Mouse (Mus musculus) hindbrain, embryonic 13.5 days (tissue): ENCODE measurements around the gene Cxcl1. TPM values are rescaled to one million over a fixed set of nuclear protein-coding genes. Genes with fewer than 3 reads are reported as not detected.

Experiments
- ATAC-seq: fragments of 200-750 bp; cut with Nextera tagmentation; 2 replicates; pipeline ENCODE4 v1.8.0; 2017; ENCODE audit warnings: moderate TSS enrichment; ENCODE audit not compliant: low FRiP score
- H3K27ac ChIP-seq: fragments of 300-500 bp; sonication (generic); 2 replicates; pipeline ENCODE4 v1.5.1; 2015; ENCODE audit warnings: inconsistent platforms, mild to moderate bottlenecking, moderate library complexity
- H3K27me3 ChIP-seq: fragments of 300-500 bp; sonication (generic); 2 replicates; pipeline ENCODE4 v1.6.1; 2015; ENCODE audit warnings: mild to moderate bottlenecking, inconsistent platforms
- H3K36me3 ChIP-seq: fragments of 300-500 bp; sonication (generic); 2 replicates; pipeline ENCODE4 v1.6.1; 2015; ENCODE audit warnings: mild to moderate bottlenecking, inconsistent platforms
- H3K4me1 ChIP-seq: fragments of 300-500 bp; sonication (generic); replicated peaks from 2 replicates; pipeline ENCODE4 v1.6.1; 2015; ENCODE audit warnings: inconsistent platforms
- H3K4me2 ChIP-seq: fragments of 300-500 bp; sonication (generic); 2 replicates; pipeline ENCODE4 v1.6.1; 2015; ENCODE audit warnings: inconsistent platforms, mild to moderate bottlenecking, moderate library complexity
- H3K4me3 ChIP-seq: fragments of 300-500 bp; sonication (generic); 2 replicates; pipeline ENCODE4 v1.5.1; 2015; ENCODE audit warnings: mild to moderate bottlenecking, inconsistent platforms
- H3K9ac ChIP-seq: fragments of 300-500 bp; sonication (generic); 2 replicates; pipeline ENCODE4 v1.6.1; 2015; ENCODE audit warnings: mild to moderate bottlenecking, inconsistent platforms
- H3K9me3 ChIP-seq: fragments of 300-500 bp; sonication (generic); 2 replicates; pipeline ENCODE4 v1.6.1; 2016; ENCODE audit warnings: inconsistent platforms
- WGBS: fragments of 180-500 bp; shearing (Covaris S2); methylation state at CpG from one replicate; pipeline ENCODE4 v1.1.7; 2015; 5-methylcytosine and 5-hydroxymethylcytosine counted together
- polyA plus RNA-seq: library from polyadenylated mRNA; unstranded; fragments of >200 nt; fragmentation: Nextera tagmentation; extraction: Ambion mirVana; gene quantifications from 2 replicates; pipeline ENCODE4 v1.2.1, GENCODE M21; 2015

Cxcl1 gene
- polyA plus RNA-seq, 1 experiment from 2014 or later = not detected

DNA sequence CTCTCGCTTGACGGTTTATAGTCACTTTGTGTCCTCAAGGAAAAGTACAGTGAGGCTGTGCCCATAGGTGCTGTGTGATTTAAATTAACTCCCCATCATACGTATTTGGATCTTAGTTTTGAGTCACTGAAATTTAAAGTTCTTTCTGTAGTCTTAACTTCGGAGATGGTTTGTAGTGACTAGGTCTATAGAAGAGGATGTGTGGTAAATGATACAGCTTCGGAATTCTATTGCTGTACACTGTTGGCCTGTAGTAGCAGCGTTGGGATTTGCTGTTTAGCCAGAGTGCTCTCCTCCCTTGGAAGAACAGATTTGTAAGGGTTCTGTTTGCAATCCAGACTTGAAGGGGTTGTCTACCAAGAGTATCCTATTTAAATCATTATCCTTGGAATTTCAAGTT is 40.9 kb downstream of the Cxcl1 start:
- Histone ChIP-seq H3K36me3 (peaks cover 5% of the 10 kb centered on the region; the same call in 1 of the 2 replicates), H3K9me3 (no peaks in the 10 kb centered on the region), H3K27me3 (no peaks in the 10 kb centered on the region), H3K9ac (peak overlapping the region; percentile 99), H3K27ac (peak overlapping the region; percentile 99), H3K4me3 (peak overlapping the region; percentile 75), H3K4me1 (peaks cover 17% of the 10 kb centered on the region), H3K4me2 (peak overlapping the region; percentile 54)
- 0 out of 2 replicates have a peak, but pooled peaks have one; percentile 14 for ATAC-seq
- 4% methylated on average over 6 of the region's 6 CpGs for WGBS

DNA sequence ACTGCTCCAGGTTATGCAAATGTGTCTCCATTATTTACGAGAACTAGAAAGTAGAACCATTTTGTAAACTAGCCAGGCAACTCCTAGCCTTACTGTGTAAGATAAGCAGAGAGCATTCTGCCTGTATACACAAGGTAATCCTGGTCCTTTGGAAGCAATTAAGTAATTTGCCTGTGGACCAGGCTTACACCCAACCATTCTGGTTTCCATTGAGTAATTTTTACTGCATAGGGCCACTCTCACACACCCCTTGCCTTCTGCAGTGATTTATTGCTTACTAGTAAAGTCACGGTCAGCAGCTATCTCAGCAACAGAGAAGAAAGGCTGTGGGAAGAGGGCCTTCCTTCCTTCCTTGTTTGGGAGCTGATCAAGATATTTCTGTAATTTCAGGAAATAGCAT is 45.7 kb downstream of the Cxcl1 start:
- Histone ChIP-seq H3K4me3 (no peak overlapping the region), H3K27ac (no peak overlapping the region), H3K9ac (no peak overlapping the region), H3K27me3 (no peaks in the 10 kb centered on the region), H3K36me3 (peaks cover 5% of the 10 kb centered on the region; the same call in 1 of the 2 replicates), H3K4me1 (peaks cover 14% of the 10 kb centered on the region), H3K4me2 (no peak overlapping the region), H3K9me3 (no peaks in the 10 kb centered on the region)
- ATAC-seq = no peak
- 59% methylated on average over 2 of the region's 2 CpGs for WGBS

Other genes with a start within 250 kb of the Cxcl1 start
- 0.14 and 0.17 TPM in 2 replicates for gene Cxcl5, start 131.9 kb upstream of the Cxcl1 start, polyA plus RNA-seq
- 4.0 and 4.4 TPM in 2 replicates for gene Ppbp, start 122.7 kb upstream of the Cxcl1 start, polyA plus RNA-seq
- 43.6 and 55.5 TPM in 2 replicates for gene Pf4, start 118.8 kb upstream of the Cxcl1 start, polyA plus RNA-seq
- gene Cxcl3, start 105.1 kb upstream of the Cxcl1 start, polyA plus RNA-seq = not detected in 2 replicates
- not detected in 2 replicates for gene Cxcl15, start 96.7 kb upstream of the Cxcl1 start, polyA plus RNA-seq
- gene Cxcl2, start 12.6 kb downstream of the Cxcl1 start, polyA plus RNA-seq = not detected in 2 replicates
- gene Mthfd2l, start 39.9 kb downstream of the Cxcl1 start, polyA plus RNA-seq = 77.7 and 87.5 TPM in 2 replicates
- gene Epgn, start 136.2 kb downstream of the Cxcl1 start, polyA plus RNA-seq = not detected in 2 replicates
- gene Ereg, start 183.4 kb downstream of the Cxcl1 start, polyA plus RNA-seq = not detected in 2 replicates
- gene Areg, start 248.4 kb downstream of the Cxcl1 start, polyA plus RNA-seq = 0.18 and 0.38 TPM in 2 replicates